Mouse (Mus musculus): ENCODE results near the gene Smc1b. TPM values are rescaled to one million over a fixed set of nuclear protein-coding genes. Genes with fewer than 3 reads are reported as not detected.
A peak's percentile ranks its signal among the peaks of the same experiment; 100 is the strongest.

The Smc1b gene
- polyA plus RNA-seq, 1 experiment: 0.23 TPM

GRCm38 (mm10) chr15:85132193-85132520 is 393 bp upstream of the Smc1b start:
- Histone ChIP-seq H3K27ac (ENCODE audit: insufficient read depth, low read length) (no peak overlapping the region), H3K4me1 (ENCODE audit: control insufficient read depth, insufficient read depth, low read length) (peaks cover 3% of the 10 kb centered on the region; the same call in 1 of the 2 replicates), H3K27me3 (ENCODE audit: control insufficient read depth, insufficient read depth, low read length) (no peaks in the 10 kb centered on the region), H3K4me3 (replicated peaks; ENCODE audit: insufficient read depth, low read depth, low read length) (peak overlapping the region; percentile 53)
- 14% methylated on average over 10 of the region's 10 CpGs for WGBS
- DNase-seq: no peak
- no peak for TF ChIP-seq CTCF (IDR thresholded peaks at IDR 0.05; ENCODE audit: borderline replicate concordance, insufficient read depth, low read depth, low read length)
- TF ChIP-seq POLR2A (IDR thresholded peaks at IDR 0.05; ENCODE audit: borderline replicate concordance, insufficient read depth, low read length): no peak

GRCm38 (mm10) chr15:85085641-85086040 is 46.1 kb downstream of the Smc1b start:
- 37% methylated on average over 1 of the region's 1 CpGs for WGBS
- no peak for TF ChIP-seq POLR2A (IDR thresholded peaks at IDR 0.05; ENCODE audit: borderline replicate concordance, insufficient read depth, low read length)
- TF ChIP-seq CTCF (IDR thresholded peaks at IDR 0.05; ENCODE audit: borderline replicate concordance, insufficient read depth, low read depth, low read length): no peak
- no peaks in the 10 kb centered on the region for H3K27me3 ChIP-seq (ENCODE audit: control insufficient read depth, insufficient read depth, low read length)
- no peak for DNase-seq
- no peak overlapping the region for H3K27ac ChIP-seq (ENCODE audit: insufficient read depth, low read length)
- no peaks in the 10 kb centered on the region for H3K4me1 ChIP-seq (ENCODE audit: control insufficient read depth, insufficient read depth, low read length)
- H3K4me3 ChIP-seq (replicated peaks; ENCODE audit: insufficient read depth, low read depth, low read length): no peak overlapping the region

- H3K27me3 ChIP-seq (ENCODE audit: control insufficient read depth, insufficient read depth, low read length): no peaks in the 10 kb centered on the region
- DNase-seq: no peak
- no peak overlapping the region for H3K27ac ChIP-seq (ENCODE audit: insufficient read depth, low read length)
- H3K4me3 ChIP-seq (replicated peaks; ENCODE audit: insufficient read depth, low read depth, low read length): no peak overlapping the region
- H3K4me1 ChIP-seq (ENCODE audit: control insufficient read depth, insufficient read depth, low read length): no peaks in the 10 kb centered on the region
- WGBS: 81% methylated on average over 2 of the region's 2 CpGs
- no peak for TF ChIP-seq POLR2A (IDR thresholded peaks at IDR 0.05; ENCODE audit: borderline replicate concordance, insufficient read depth, low read length)
- no peak for TF ChIP-seq CTCF (IDR thresholded peaks at IDR 0.05; ENCODE audit: borderline replicate concordance, insufficient read depth, low read depth, low read length)
These were observed 59.1 kb downstream of the Smc1b start for GRCm38 (mm10) chr15:85072651-85073050.

- Histone ChIP-seq H3K4me3 (replicated peaks; ENCODE audit: insufficient read depth, low read depth, low read length) (no peak overlapping the region), H3K27me3 (ENCODE audit: control insufficient read depth, insufficient read depth, low read length) (no peaks in the 10 kb centered on the region), H3K4me1 (ENCODE audit: control insufficient read depth, insufficient read depth, low read length) (no peaks in the 10 kb centered on the region), H3K27ac (ENCODE audit: insufficient read depth, low read length) (no peak overlapping the region)
- no peak for TF ChIP-seq POLR2A (IDR thresholded peaks at IDR 0.05; ENCODE audit: borderline replicate concordance, insufficient read depth, low read length)
- TF ChIP-seq CTCF (IDR thresholded peaks at IDR 0.05; ENCODE audit: borderline replicate concordance, insufficient read depth, low read depth, low read length): peak; percentile 47; the same call in 1 of the 2 replicates
- WGBS: 19% methylated on average over 2 of the region's 2 CpGs
- DNase-seq: peak; percentile 37 to 57
These were observed 61.2 kb downstream of the Smc1b start for GRCm38 (mm10) chr15:85070561-85070960.

- TF ChIP-seq CTCF (IDR thresholded peaks at IDR 0.05; ENCODE audit: borderline replicate concordance, insufficient read depth, low read depth, low read length): no peak
- TF ChIP-seq POLR2A (IDR thresholded peaks at IDR 0.05; ENCODE audit: borderline replicate concordance, insufficient read depth, low read length): no peak
- Histone ChIP-seq H3K4me3 (replicated peaks; ENCODE audit: insufficient read depth, low read depth, low read length) (no peak overlapping the region), H3K27me3 (ENCODE audit: control insufficient read depth, insufficient read depth, low read length) (no peaks in the 10 kb centered on the region), H3K4me1 (ENCODE audit: control insufficient read depth, insufficient read depth, low read length) (no peaks in the 10 kb centered on the region), H3K27ac (ENCODE audit: insufficient read depth, low read length) (no peak overlapping the region)
- no peak for DNase-seq
- 92% methylated on average over 2 of the region's 2 CpGs for WGBS
These were observed 68.3 kb downstream of the Smc1b start for GRCm38 (mm10) chr15:85063421-85063820.

GRCm38 (mm10) chr15:85055186-85055585 is 76.6 kb downstream of the Smc1b start:
- no peaks in the 10 kb centered on the region for H3K27me3 ChIP-seq (ENCODE audit: control insufficient read depth, insufficient read depth, low read length)
- 50% methylated on average over 4 of the region's 4 CpGs for WGBS
- no peak overlapping the region for H3K27ac ChIP-seq (ENCODE audit: insufficient read depth, low read length)
- no peak overlapping the region for H3K4me3 ChIP-seq (replicated peaks; ENCODE audit: insufficient read depth, low read depth, low read length)
- no peak for DNase-seq
- TF ChIP-seq CTCF (IDR thresholded peaks at IDR 0.05; ENCODE audit: borderline replicate concordance, insufficient read depth, low read depth, low read length) (no peak), POLR2A (IDR thresholded peaks at IDR 0.05; ENCODE audit: borderline replicate concordance, insufficient read depth, low read length) (no peak)
- no peaks in the 10 kb centered on the region for H3K4me1 ChIP-seq (ENCODE audit: control insufficient read depth, insufficient read depth, low read length)

- 95% methylated on average over 3 of the region's 3 CpGs for WGBS
- Histone ChIP-seq H3K27ac (ENCODE audit: insufficient read depth, low read length) (no peak overlapping the region), H3K4me1 (ENCODE audit: control insufficient read depth, insufficient read depth, low read length) (no peaks in the 10 kb centered on the region), H3K27me3 (ENCODE audit: control insufficient read depth, insufficient read depth, low read length) (no peaks in the 10 kb centered on the region), H3K4me3 (replicated peaks; ENCODE audit: insufficient read depth, low read depth, low read length) (no peak overlapping the region)
- DNase-seq: no peak
- TF ChIP-seq CTCF (IDR thresholded peaks at IDR 0.05; ENCODE audit: borderline replicate concordance, insufficient read depth, low read depth, low read length) (no peak), POLR2A (IDR thresholded peaks at IDR 0.05; ENCODE audit: borderline replicate concordance, insufficient read depth, low read length) (no peak)
These were observed 77.7 kb downstream of the Smc1b start for GRCm38 (mm10) chr15:85054098-85054497.

GRCm38 (mm10) chr15:85049758-85050157 is 82.0 kb downstream of the Smc1b start:
- WGBS: 97% methylated on average over 1 of the region's 1 CpGs
- Histone ChIP-seq H3K27me3 (ENCODE audit: control insufficient read depth, insufficient read depth, low read length) (no peaks in the 10 kb centered on the region), H3K4me1 (ENCODE audit: control insufficient read depth, insufficient read depth, low read length) (no peaks in the 10 kb centered on the region), H3K4me3 (replicated peaks; ENCODE audit: insufficient read depth, low read depth, low read length) (no peak overlapping the region), H3K27ac (ENCODE audit: insufficient read depth, low read length) (no peak overlapping the region)
- no peak for DNase-seq
- TF ChIP-seq POLR2A (IDR thresholded peaks at IDR 0.05; ENCODE audit: borderline replicate concordance, insufficient read depth, low read length): no peak
- TF ChIP-seq CTCF (IDR thresholded peaks at IDR 0.05; ENCODE audit: borderline replicate concordance, insufficient read depth, low read depth, low read length): no peak
